Mouse (Mus musculus) G1E (cell line): ENCODE results near the gene Gsn. TPM values are rescaled to one million over a fixed set of nuclear protein-coding genes. Genes with fewer than 3 reads are reported as not detected.

ENCODE experiments used
- ATAC-seq: 2 replicates; pipeline ENCODE4 v1.8.0; 2016; ENCODE audit warnings: mild to moderate bottlenecking; ENCODE audit not compliant: insufficient number of reproducible peaks, poor library complexity, low FRiP score, severe bottlenecking; ENCODE audit errors: extremely low read depth
- DNase-seq: peaks from one replicate; pipeline ENCODE4 v3.0.0; 2012; ENCODE audit warnings: low spot score
- H3K27me3 ChIP-seq: 2 replicates; pipeline ENCODE4 v1.6.1; 2012; ENCODE audit warnings: mild to moderate bottlenecking, low read length, inconsistent platforms; ENCODE audit not compliant: insufficient read depth
- H3K36me3 ChIP-seq: replicated peaks from 2 replicates; pipeline ENCODE3; 2012; ENCODE audit warnings: mild to moderate bottlenecking, inconsistent platforms
- H3K4me1 ChIP-seq: 2 replicates; pipeline ENCODE4 v1.6.1; 2012; ENCODE audit warnings: low read depth, low read length, inconsistent platforms, mixed read lengths; ENCODE audit not compliant: insufficient read depth
- H3K4me3 ChIP-seq: 2 replicates; pipeline ENCODE4 v1.5.1; 2012; ENCODE audit warnings: low read depth, mild to moderate bottlenecking, inconsistent platforms, low read length, moderate library complexity, mixed read lengths
- H3K9me3 ChIP-seq: replicated peaks from 2 replicates; pipeline ENCODE4 v1.6.1; 2012; ENCODE audit warnings: inconsistent platforms
- CTCF ChIP-seq: IDR thresholded peaks from 2 replicates; pipeline ENCODE4 v1.5.1; 2012; ENCODE audit warnings: low read depth, low read length, inconsistent platforms, mixed read lengths
- GATA1 ChIP-seq: IDR thresholded peaks from 2 replicates; pipeline ENCODE4 v1.6.1; 2012; ENCODE audit warnings: borderline replicate concordance, low read length, inconsistent platforms, mixed read lengths
- GATA2 ChIP-seq: IDR thresholded peaks from 2 replicates; pipeline ENCODE4 v1.6.1; 2012; ENCODE audit warnings: low read depth, low read length, inconsistent platforms, borderline replicate concordance
- POLR2AphosphoS5 ChIP-seq: IDR thresholded peaks from 2 replicates; pipeline ENCODE4 v1.6.1; 2012; ENCODE audit warnings: low read depth, low read length, inconsistent platforms; ENCODE audit not compliant: insufficient replicate concordance
- TAL1 ChIP-seq: conservative IDR thresholded peaks from 2 replicates; pipeline ENCODE4 v1.6.1; 2012; ENCODE audit warnings: low read depth, low read length, inconsistent platforms, mixed read lengths
- polyA plus RNA-seq: library from polyadenylated mRNA; stranded (reverse); fragments of >175 nt; gene quantifications from 2 replicates; pipeline ENCODE4 v1.2.3, GENCODE M21; 2012
- total RNA-seq, 2 experiments: library from RNA; stranded (forward) in 1 of 2; stranded (reverse) in 1 of 2; fragments of 200-1000 nt in 1 of 2; fragments of >200 nt in 1 of 2; fragmentation: Nextera tagmentation in 1 of 2; gene quantifications; 2 replicates each; pipeline ENCODE4 v1.2.3; 2014 to 2017

Gsn gene
- total and polyA plus RNA-seq, 3 experiments: 11.1 to 22.3 (median 18.3) TPM

- peaks cover 61% of the 10 kb centered on the region for H3K4me1 ChIP-seq
Observed at GRCm38 (mm10) chr2:35259338-35260080, 3.3 kb downstream of the Gsn start.

GRCm38 (mm10) chr2:35260291-35260690 is 4.1 kb downstream of the Gsn start:
- TF ChIP-seq POLR2AphosphoS5: no peak
- TF ChIP-seq GATA2: no peak
- no peak for TF ChIP-seq GATA1
- TF ChIP-seq TAL1: no peak
- no peak for TF ChIP-seq CTCF
- no peaks in the 10 kb centered on the region for H3K36me3 ChIP-seq
- peaks cover 64% of the 10 kb centered on the region for H3K4me1 ChIP-seq
- DNase-seq (no peak), ATAC-seq (no peak)
- no peak overlapping the region for H3K4me3 ChIP-seq
- H3K27me3 ChIP-seq: peaks cover 14% of the 10 kb centered on the region
- no peaks in the 10 kb centered on the region for H3K9me3 ChIP-seq

More at GRCm38 (mm10) chr2:35259338-35260080, 3.3 kb downstream of the Gsn start:
- Histone ChIP-seq H3K4me3 (peak overlapping the region; percentile 17; the same call in 1 of the 2 replicates), H3K27me3 (peaks cover 21% of the 10 kb centered on the region), H3K36me3 (no peaks in the 10 kb centered on the region), H3K9me3 (no peaks in the 10 kb centered on the region)
- DNase-seq: peak; percentile 53
- ATAC-seq: no peak
- no peak for TF ChIP-seq POLR2AphosphoS5
- TF ChIP-seq CTCF: no peak
- TF ChIP-seq TAL1: no peak
- TF ChIP-seq GATA2: no peak
- TF ChIP-seq GATA1: no peak

- H3K9me3 ChIP-seq: no peaks in the 10 kb centered on the region
- ATAC-seq (peak; percentile 91), DNase-seq (peak; percentile 47)
- H3K27me3 ChIP-seq: peaks cover 15% of the 10 kb centered on the region
- peak; percentile 36 for TF ChIP-seq TAL1
- no peak for TF ChIP-seq GATA1
- no peak for TF ChIP-seq GATA2
- no peaks in the 10 kb centered on the region for H3K36me3 ChIP-seq
- H3K4me1 ChIP-seq: peaks cover 62% of the 10 kb centered on the region
- no peak overlapping the region for H3K4me3 ChIP-seq
Observed at GRCm38 (mm10) chr2:35264095-35264494, 7.9 kb downstream of the Gsn start.

GRCm38 (mm10) chr2:35265296-35265695 is 9.1 kb downstream of the Gsn start:
- no peaks in the 10 kb centered on the region for H3K36me3 ChIP-seq
- DNase-seq (no peak), ATAC-seq (no peak)
- H3K9me3 ChIP-seq: no peaks in the 10 kb centered on the region
- no peak overlapping the region for H3K4me3 ChIP-seq
- H3K27me3 ChIP-seq: peaks cover 15% of the 10 kb centered on the region
- TF ChIP-seq GATA2: no peak
- no peak for TF ChIP-seq POLR2AphosphoS5
- TF ChIP-seq CTCF: no peak
- no peak for TF ChIP-seq TAL1
- TF ChIP-seq GATA1: no peak
- peaks cover 65% of the 10 kb centered on the region for H3K4me1 ChIP-seq

GRCm38 (mm10) chr2:35265775-35266174 is 9.6 kb downstream of the Gsn start:
- no peaks in the 10 kb centered on the region for H3K36me3 ChIP-seq
- no peaks in the 10 kb centered on the region for H3K9me3 ChIP-seq
- peaks cover 69% of the 10 kb centered on the region for H3K4me1 ChIP-seq
- no peak for TF ChIP-seq GATA1
- TF ChIP-seq CTCF: no peak
- no peak for TF ChIP-seq GATA2
- no peak for TF ChIP-seq POLR2AphosphoS5
- TF ChIP-seq TAL1: no peak
- DNase-seq (no peak), ATAC-seq (no peak)
- peaks cover 15% of the 10 kb centered on the region for H3K27me3 ChIP-seq
- no peak overlapping the region for H3K4me3 ChIP-seq

GRCm38 (mm10) chr2:35266251-35266905 is 10.2 kb downstream of the Gsn start:
- TF ChIP-seq POLR2AphosphoS5 (no peak), GATA2 (no peak), TAL1 (no peak), CTCF (no peak), GATA1 (no peak)
- Histone ChIP-seq H3K9me3 (no peaks in the 10 kb centered on the region), H3K27me3 (peaks cover 17% of the 10 kb centered on the region), H3K4me1 (peaks cover 71% of the 10 kb centered on the region), H3K4me3 (no peak overlapping the region), H3K36me3 (no peaks in the 10 kb centered on the region)
- ATAC-seq (no peak), DNase-seq (no peak)
